Comparison of ENCODE assay signal across 8 mouse cellular contexts in the genomic region with DNA sequence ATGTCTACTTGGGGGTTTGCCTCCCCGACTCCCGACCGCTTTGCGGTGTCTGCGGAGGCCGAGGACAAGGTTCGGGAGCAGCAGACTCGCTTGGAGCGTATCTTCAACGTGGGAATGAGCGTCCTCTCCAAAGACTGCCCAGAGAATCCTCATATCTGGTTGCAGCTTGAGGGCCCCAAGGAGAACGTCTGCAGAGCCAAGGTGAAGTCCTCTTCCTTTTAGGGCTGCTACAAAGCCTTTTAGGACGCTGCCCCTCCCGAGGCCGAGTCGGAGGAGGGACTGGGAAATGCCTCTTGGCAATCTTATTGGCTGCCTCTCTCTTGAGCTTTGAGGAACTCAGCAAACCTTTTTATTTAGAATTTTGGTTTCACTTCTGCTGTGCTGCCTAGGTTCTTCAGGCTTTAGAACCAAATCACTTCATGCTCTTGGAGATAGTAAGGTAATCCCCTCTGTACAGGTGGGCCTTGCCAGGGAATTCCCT. TPM values are rescaled to one million over a fixed set of nuclear protein-coding genes. Genes with fewer than 3 reads are reported as not detected.
A peak's percentile ranks its signal among the peaks of the same experiment; 100 is the strongest.
DNase-seq lines count a peak whose midpoint lies in the region; ATAC-seq and TF ChIP-seq lines count a peak whose summit lies in the region.

No protein-coding gene starts in this region.

- 3% methylated on average over 16 of the region's 16 CpGs for WGBS in cerebellum, adult 2 months
- WGBS in forebrain, embryonic 16.5 days = 9% methylated on average over 16 of the region's 16 CpGs
- 10% methylated on average over 16 of the region's 16 CpGs for WGBS in hindbrain, embryonic 14.5 days
- WGBS in limb, embryonic 14.5 days = 7% methylated on average over 16 of the region's 16 CpGs
- 15% methylated on average over 16 of the region's 16 CpGs for WGBS in midbrain, embryonic 13.5 days
- 1% methylated on average over 16 of the region's 16 CpGs for WGBS in stomach, embryonic 15.5 days

- peak overlapping the region; percentile 96 for H3K4me3 ChIP-seq in cerebellum, adult 2 months (replicated peaks; ENCODE audit: insufficient read depth, low read depth, low read length)
- H3K4me3 ChIP-seq in forebrain, embryonic 16.5 days (replicated peaks; ENCODE audit: low read length) = peak overlapping the region; percentile 92
- peak overlapping the region; percentile 72 for H3K4me3 ChIP-seq in hindbrain, embryonic 14.5 days (replicated peaks; ENCODE audit: low read length)
- H3K4me3 ChIP-seq in limb, embryonic 14.5 days (replicated peaks; ENCODE audit: low read length) = peak overlapping the region; percentile 85
- H3K4me3 ChIP-seq in midbrain, embryonic 13.5 days (replicated peaks) = peak overlapping the region; percentile 85
- H3K4me3 ChIP-seq in stomach, embryonic 15.5 days (replicated peaks) = peak overlapping the region; percentile 76

- H3K27me3 ChIP-seq in cerebellum, adult 2 months (ENCODE audit: control insufficient read depth, insufficient read depth, low read length) = no peaks in the 10 kb centered on the region
- H3K27me3 ChIP-seq in forebrain, embryonic 16.5 days (replicated peaks; ENCODE audit: control insufficient read depth, insufficient read depth, low read length) = no peaks in the 10 kb centered on the region
- no peaks in the 10 kb centered on the region for H3K27me3 ChIP-seq in hindbrain, embryonic 14.5 days (ENCODE audit: control insufficient read depth, insufficient read depth, low read length)
- H3K27me3 ChIP-seq in limb, embryonic 14.5 days (ENCODE audit: control insufficient read depth, insufficient read depth, low read length) = no peaks in the 10 kb centered on the region
- no peaks in the 10 kb centered on the region for H3K27me3 ChIP-seq in midbrain, embryonic 13.5 days
- no peaks in the 10 kb centered on the region for H3K27me3 ChIP-seq in stomach, embryonic 15.5 days (replicated peaks)

- H3K27ac ChIP-seq in cerebellum, adult 2 months (ENCODE audit: insufficient read depth, low read length) = peak overlapping the region; percentile 73
- H3K27ac ChIP-seq in forebrain, embryonic 16.5 days (ENCODE audit: low read length) = no peak overlapping the region
- H3K27ac ChIP-seq in hindbrain, embryonic 14.5 days = no peak overlapping the region
- peak overlapping the region; percentile 88; the same call in 1 of the 2 replicates for H3K27ac ChIP-seq in limb, embryonic 14.5 days (replicated peaks; ENCODE audit: low read depth, low read length)
- no peak overlapping the region for H3K27ac ChIP-seq in midbrain, embryonic 13.5 days
- H3K27ac ChIP-seq in stomach, embryonic 15.5 days = peak overlapping the region; percentile 97

- no peak for TF ChIP-seq CTCF in cerebellum, adult 2 months (IDR thresholded peaks at IDR 0.05; ENCODE audit: borderline replicate concordance, insufficient read depth, low read depth, low read length)

- H3K4me1 ChIP-seq in cerebellum, adult 2 months (ENCODE audit: control insufficient read depth, insufficient read depth, low read length) = peaks cover 22% of the 10 kb centered on the region
- H3K4me1 ChIP-seq in forebrain, embryonic 16.5 days (replicated peaks; ENCODE audit: control insufficient read depth, insufficient read depth, low read length) = peaks cover 21% of the 10 kb centered on the region
- H3K4me1 ChIP-seq in hindbrain, embryonic 14.5 days (replicated peaks; ENCODE audit: control insufficient read depth, insufficient read depth, low read length) = peaks cover 10% of the 10 kb centered on the region
- H3K4me1 ChIP-seq in limb, embryonic 14.5 days (ENCODE audit: control insufficient read depth, insufficient read depth, low read length) = peaks cover 15% of the 10 kb centered on the region
- H3K4me1 ChIP-seq in midbrain, embryonic 13.5 days (replicated peaks) = peaks cover 27% of the 10 kb centered on the region
- peaks cover 32% of the 10 kb centered on the region for H3K4me1 ChIP-seq in stomach, embryonic 15.5 days

- TF ChIP-seq POLR2A in cerebellum, adult 2 months (IDR thresholded peaks at IDR 0.05; ENCODE audit: borderline replicate concordance, insufficient read depth, low read length) = no peak
- TF ChIP-seq POLR2A in limb, embryonic 14.5 days (IDR thresholded peaks at IDR 0.05; ENCODE audit: borderline replicate concordance, extremely low read depth, insufficient read depth, insufficient read length) = no peak

- peaks cover 3% of the 10 kb centered on the region; the same call in 1 of the 2 replicates for H3K36me3 ChIP-seq in forebrain, embryonic 16.5 days (ENCODE audit: control insufficient read depth, insufficient read depth)
- H3K36me3 ChIP-seq in hindbrain, embryonic 14.5 days (replicated peaks; ENCODE audit: control insufficient read depth, insufficient read depth) = peaks cover 37% of the 10 kb centered on the region
- peaks cover 47% of the 10 kb centered on the region for H3K36me3 ChIP-seq in limb, embryonic 14.5 days (ENCODE audit: control insufficient read depth, insufficient read depth, low read length)
- peaks cover 40% of the 10 kb centered on the region for H3K36me3 ChIP-seq in midbrain, embryonic 13.5 days
- peaks cover 35% of the 10 kb centered on the region for H3K36me3 ChIP-seq in stomach, embryonic 15.5 days

- H3K9ac ChIP-seq in forebrain, embryonic 16.5 days (replicated peaks; ENCODE audit: low read depth, low read length) = peak overlapping the region; percentile 90
- peak overlapping the region; percentile 75 for H3K9ac ChIP-seq in hindbrain, embryonic 14.5 days
- H3K9ac ChIP-seq in limb, embryonic 14.5 days (ENCODE audit: low read depth, low read length, severe bottlenecking) = peak overlapping the region; percentile 82
- H3K9ac ChIP-seq in midbrain, embryonic 13.5 days (replicated peaks) = peak overlapping the region; percentile 85
- peak overlapping the region; percentile 83 for H3K9ac ChIP-seq in stomach, embryonic 15.5 days

- H3K4me2 ChIP-seq in forebrain, embryonic 16.5 days (ENCODE audit: low read length) = peak overlapping the region; percentile 88
- peak overlapping the region; percentile 71 for H3K4me2 ChIP-seq in hindbrain, embryonic 14.5 days (replicated peaks)
- H3K4me2 ChIP-seq in limb, embryonic 14.5 days (replicated peaks; ENCODE audit: low read depth, low read length, severe bottlenecking) = peak overlapping the region; percentile 71
- H3K4me2 ChIP-seq in midbrain, embryonic 13.5 days (replicated peaks) = peak overlapping the region; percentile 79
- H3K4me2 ChIP-seq in stomach, embryonic 15.5 days = peak overlapping the region; percentile 85

- ATAC-seq in activated CD4-positive, CD25-positive, alpha-beta regulatory T cell, adult 4 months = peak; percentile 49
- ATAC-seq in forebrain, embryonic 16.5 days = no peak
- ATAC-seq in hindbrain, embryonic 14.5 days (ENCODE audit: low FRiP score) = no peak
- no peak for ATAC-seq in limb, embryonic 14.5 days (ENCODE audit: low FRiP score, low read depth)
- ATAC-seq in midbrain, embryonic 13.5 days = no peak
- no peak for ATAC-seq in stomach, embryonic 15.5 days (ENCODE audit: insufficient read depth, low FRiP score, low read depth)

- H3K9me3 ChIP-seq in forebrain, embryonic 16.5 days (ENCODE audit: control insufficient read depth, low read length) = no peaks in the 10 kb centered on the region
- H3K9me3 ChIP-seq in hindbrain, embryonic 14.5 days (ENCODE audit: control insufficient read depth, low read length) = no peaks in the 10 kb centered on the region
- H3K9me3 ChIP-seq in limb, embryonic 14.5 days (ENCODE audit: control insufficient read depth, low read length) = no peaks in the 10 kb centered on the region
- no peaks in the 10 kb centered on the region for H3K9me3 ChIP-seq in midbrain, embryonic 13.5 days
- no peaks in the 10 kb centered on the region for H3K9me3 ChIP-seq in stomach, embryonic 15.5 days

- peak in 1 of 2 experiments; percentile 67 for DNase-seq in cerebellum, adult 2 months
- DNase-seq in cerebellum, adult 9-11 months = no peak
- no peak for DNase-seq in hindbrain, embryonic 14.5 days (ENCODE audit: low spot score)
- DNase-seq in limb, embryonic 14.5 days (ENCODE audit: low spot score) = peak; percentile 52

RNA-seq across cellular contexts. Expression of a gene that starts 1.1 kb away (rescaled TPM):
- polyA plus RNA-seq in cerebellum, adult 2 months (2012; rRNA removed) = 47.4 and 52.8 TPM in 2 replicates
- polyA plus RNA-seq in activated CD4-positive, CD25-positive, alpha-beta regulatory T cell, adult 4 months (2017; shearing (Covaris generic)) = 10 to 100 TPM in 1 of 2 experiments, 1 to 10 TPM in 1; 9.9 to 11.6 TPM
- polyA plus RNA-seq in forebrain, embryonic 16.5 days (2015; fragmentation: Nextera tagmentation; extraction: Ambion mirVana) = 10.3 and 11.1 TPM in 2 replicates
- polyA plus RNA-seq in hindbrain, embryonic 14.5 days (2014; fragmentation: Nextera tagmentation; extraction: Ambion mirVana) = 6.6 and 7.0 TPM in 2 replicates
- polyA plus RNA-seq in limb, embryonic 14.5 days (2012; rRNA removed) = 28.3 and 29.5 TPM in 2 replicates
- polyA plus RNA-seq in limb, embryonic 14.5 days (2014; fragmentation: Nextera tagmentation; extraction: Ambion mirVana) = 10.2 and 12.2 TPM in 2 replicates
- polyA plus RNA-seq in midbrain, embryonic 13.5 days (2015; fragmentation: Nextera tagmentation; extraction: Ambion mirVana) = 10.1 and 11.1 TPM in 2 replicates
- polyA plus RNA-seq in stomach, embryonic 15.5 days (2015; fragmentation: Nextera tagmentation; extraction: Ambion mirVana) = 16.5 and 18.1 TPM in 2 replicates

RNA-seq across cellular contexts. Expression of a gene that starts 1.6 kb away (rescaled TPM):
- polyA plus RNA-seq in cerebellum, adult 2 months (2012; rRNA removed) = 534 and 635 TPM in 2 replicates
- under 1 TPM in 1 of 2 experiments, not detected in 1; 0.24 TPM for polyA plus RNA-seq in activated CD4-positive, CD25-positive, alpha-beta regulatory T cell, adult 4 months (2017; shearing (Covaris generic))
- 0.14 and 0.21 TPM in 2 replicates for polyA plus RNA-seq in forebrain, embryonic 16.5 days (2015; fragmentation: Nextera tagmentation; extraction: Ambion mirVana)
- polyA plus RNA-seq in hindbrain, embryonic 14.5 days (2014; fragmentation: Nextera tagmentation; extraction: Ambion mirVana) = 0.51 and 0.56 TPM in 2 replicates
- 1.0 and 1.3 TPM in 2 replicates for polyA plus RNA-seq in limb, embryonic 14.5 days (2012; rRNA removed)
- polyA plus RNA-seq in limb, embryonic 14.5 days (2014; fragmentation: Nextera tagmentation; extraction: Ambion mirVana) = 0.25 and 0.54 TPM in 2 replicates
- 0.23 and 0.26 TPM in 2 replicates for polyA plus RNA-seq in midbrain, embryonic 13.5 days (2015; fragmentation: Nextera tagmentation; extraction: Ambion mirVana)
- polyA plus RNA-seq in stomach, embryonic 15.5 days (2015; fragmentation: Nextera tagmentation; extraction: Ambion mirVana) = 0.42 and 0.46 TPM in 2 replicates

RNA-seq across cellular contexts. Expression of a gene that starts 14.3 kb away (rescaled TPM):
- 214 and 218 TPM in 2 replicates for polyA plus RNA-seq in cerebellum, adult 2 months (2012; rRNA removed)
- 10 to 100 TPM; 66.2 to 86.2 TPM for polyA plus RNA-seq in activated CD4-positive, CD25-positive, alpha-beta regulatory T cell, adult 4 months (2017; shearing (Covaris generic))
- 102 and 128 TPM in 2 replicates for polyA plus RNA-seq in forebrain, embryonic 16.5 days (2015; fragmentation: Nextera tagmentation; extraction: Ambion mirVana)
- polyA plus RNA-seq in hindbrain, embryonic 14.5 days (2014; fragmentation: Nextera tagmentation; extraction: Ambion mirVana) = 131 and 138 TPM in 2 replicates
- 80.2 and 84.4 TPM in 2 replicates for polyA plus RNA-seq in limb, embryonic 14.5 days (2012; rRNA removed)
- 81.0 and 91.6 TPM in 2 replicates for polyA plus RNA-seq in limb, embryonic 14.5 days (2014; fragmentation: Nextera tagmentation; extraction: Ambion mirVana)
- polyA plus RNA-seq in midbrain, embryonic 13.5 days (2015; fragmentation: Nextera tagmentation; extraction: Ambion mirVana) = 89.4 and 92.5 TPM in 2 replicates
- 56.0 and 65.7 TPM in 2 replicates for polyA plus RNA-seq in stomach, embryonic 15.5 days (2015; fragmentation: Nextera tagmentation; extraction: Ambion mirVana)

RNA-seq across cellular contexts. Expression of a gene that starts 32.0 kb away (rescaled TPM):
- polyA plus RNA-seq in cerebellum, adult 2 months (2012; rRNA removed) = 4.5 and 4.8 TPM in 2 replicates
- polyA plus RNA-seq in activated CD4-positive, CD25-positive, alpha-beta regulatory T cell, adult 4 months (2017; shearing (Covaris generic)) = under 1 TPM in 1 of 2 experiments, not detected in 1; 0.08 TPM
- 11.3 and 13.2 TPM in 2 replicates for polyA plus RNA-seq in forebrain, embryonic 16.5 days (2015; fragmentation: Nextera tagmentation; extraction: Ambion mirVana)
- 10.8 and 11.7 TPM in 2 replicates for polyA plus RNA-seq in hindbrain, embryonic 14.5 days (2014; fragmentation: Nextera tagmentation; extraction: Ambion mirVana)
- 41.0 and 49.5 TPM in 2 replicates for polyA plus RNA-seq in limb, embryonic 14.5 days (2012; rRNA removed)
- 20.6 and 23.6 TPM in 2 replicates for polyA plus RNA-seq in limb, embryonic 14.5 days (2014; fragmentation: Nextera tagmentation; extraction: Ambion mirVana)
- 13.4 and 13.5 TPM in 2 replicates for polyA plus RNA-seq in midbrain, embryonic 13.5 days (2015; fragmentation: Nextera tagmentation; extraction: Ambion mirVana)
- polyA plus RNA-seq in stomach, embryonic 15.5 days (2015; fragmentation: Nextera tagmentation; extraction: Ambion mirVana) = 15.4 and 18.5 TPM in 2 replicates

RNA-seq across cellular contexts. Expression of a gene that starts 58.6 kb away (rescaled TPM):
- not detected in 2 replicates for polyA plus RNA-seq in cerebellum, adult 2 months (2012; rRNA removed)
- polyA plus RNA-seq in activated CD4-positive, CD25-positive, alpha-beta regulatory T cell, adult 4 months (2017; shearing (Covaris generic)) = not detected
- 0.27 and 0.61 TPM in 2 replicates for polyA plus RNA-seq in forebrain, embryonic 16.5 days (2015; fragmentation: Nextera tagmentation; extraction: Ambion mirVana)
- 0.60 TPM in 1 of 2 replicates, not detected in the other for polyA plus RNA-seq in hindbrain, embryonic 14.5 days (2014; fragmentation: Nextera tagmentation; extraction: Ambion mirVana)
- 65.4 and 75.4 TPM in 2 replicates for polyA plus RNA-seq in limb, embryonic 14.5 days (2012; rRNA removed)
- 127 and 211 TPM in 2 replicates for polyA plus RNA-seq in limb, embryonic 14.5 days (2014; fragmentation: Nextera tagmentation; extraction: Ambion mirVana)
- polyA plus RNA-seq in midbrain, embryonic 13.5 days (2015; fragmentation: Nextera tagmentation; extraction: Ambion mirVana) = not detected in 2 replicates
- 23.0 and 27.4 TPM in 2 replicates for polyA plus RNA-seq in stomach, embryonic 15.5 days (2015; fragmentation: Nextera tagmentation; extraction: Ambion mirVana)

Comparison
In these comparisons a context has a peak if more than half of its experiments do, and no peak if none do; other contexts are left out.
1. H3K27ac ChIP-seq: peak in cerebellum, adult 2 months (single experiment), limb, embryonic 14.5 days (single experiment) and stomach, embryonic 15.5 days (single experiment); none in forebrain, embryonic 16.5 days (single experiment), hindbrain, embryonic 14.5 days (single experiment) and midbrain, embryonic 13.5 days (single experiment).
2. RNA of a gene that starts 1.6 kb away (polyA plus RNA-seq): 534 to 635 TPM in cerebellum, adult 2 months; 0.25 to 1.3 TPM in limb, embryonic 14.5 days, 0.51 to 0.56 TPM in hindbrain, embryonic 14.5 days, 0.42 to 0.46 TPM in stomach, embryonic 15.5 days, 0.24 TPM in activated CD4-positive, CD25-positive, alpha-beta regulatory T cell, adult 4 months, 0.23 to 0.26 TPM in midbrain, embryonic 13.5 days and 0.14 to 0.21 TPM in forebrain, embryonic 16.5 days; every median in the first group is over 100 times any median in the second.
3. Peak in every context shown above with its lines, with median percentiles within 50 percentile points of each other: H3K4me3 ChIP-seq, H3K4me2 ChIP-seq and H3K9ac ChIP-seq.